Mouse (Mus musculus): ENCODE measurements around the gene Scn4b.

Scn4b gene

GRCm38 (mm10) chr9:45138191-45139032 lies at the start of gene Scn4b:
Gene Scn4b, plus strand, starts transcription at chr9:45138395.
- in situ Hi-C loops (cut with MboI; ENCODE audit: low sequenced_read_pairs): no loop called here

DNA sequence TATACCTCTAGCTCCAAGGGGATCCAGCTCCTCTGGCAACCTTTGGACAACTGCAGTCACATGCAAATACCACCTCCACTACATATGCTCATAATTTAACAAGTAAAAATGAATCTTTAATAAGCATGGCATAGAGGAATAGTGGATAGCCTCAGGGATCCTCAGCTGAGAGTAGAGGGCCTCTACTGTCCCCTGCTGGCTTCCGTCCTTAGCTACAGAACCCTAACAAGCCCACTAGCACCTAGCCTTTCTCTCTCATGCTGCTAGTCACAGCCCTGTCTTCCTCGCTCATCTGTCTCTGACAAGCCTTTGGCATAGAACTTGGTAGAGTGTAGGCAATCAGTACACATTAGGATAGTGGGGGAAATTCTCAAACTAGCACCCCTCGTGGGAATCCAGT lies 47.4 kb upstream of the Scn4b start:
- in situ Hi-C loops (cut with MboI; ENCODE audit: low sequenced_read_pairs): no loop called here

- in situ Hi-C loops (cut with MboI; ENCODE audit: low sequenced_read_pairs): no loop called here
Observed at GRCm38 (mm10) chr9:45092641-45093040, 45.6 kb upstream of the Scn4b start.

- in situ Hi-C loops (cut with MboI; ENCODE audit: low sequenced_read_pairs): no loop called here
Observed at GRCm38 (mm10) chr9:45095149-45095937, 42.9 kb upstream of the Scn4b start.

DNA sequence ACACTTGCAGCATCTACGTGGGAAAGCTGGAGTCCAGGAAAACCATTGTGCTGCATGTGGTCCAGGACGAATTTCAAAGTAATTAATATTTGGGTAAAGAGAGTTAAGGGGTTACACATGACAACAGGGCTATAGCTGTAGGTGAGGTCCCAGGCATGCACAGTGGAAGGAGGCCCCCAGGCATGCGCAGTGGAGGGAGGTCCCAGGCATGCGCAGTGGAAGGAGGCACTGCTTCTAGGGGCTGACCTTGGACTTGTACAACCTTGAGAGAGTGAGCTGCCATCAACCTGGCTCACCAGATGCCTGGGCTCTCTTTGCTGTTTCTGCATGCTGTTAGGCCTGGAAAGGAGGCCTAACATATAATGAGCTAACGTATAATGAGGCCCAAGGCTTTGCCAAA lies 40.3 kb upstream of the Scn4b start:
- in situ Hi-C loops (cut with MboI; ENCODE audit: low sequenced_read_pairs): no loop called here

GRCm38 (mm10) chr9:45098426-45098825 lies 39.8 kb upstream of the Scn4b start:
- in situ Hi-C loops (cut with MboI; ENCODE audit: low sequenced_read_pairs): no loop called here

DNA sequence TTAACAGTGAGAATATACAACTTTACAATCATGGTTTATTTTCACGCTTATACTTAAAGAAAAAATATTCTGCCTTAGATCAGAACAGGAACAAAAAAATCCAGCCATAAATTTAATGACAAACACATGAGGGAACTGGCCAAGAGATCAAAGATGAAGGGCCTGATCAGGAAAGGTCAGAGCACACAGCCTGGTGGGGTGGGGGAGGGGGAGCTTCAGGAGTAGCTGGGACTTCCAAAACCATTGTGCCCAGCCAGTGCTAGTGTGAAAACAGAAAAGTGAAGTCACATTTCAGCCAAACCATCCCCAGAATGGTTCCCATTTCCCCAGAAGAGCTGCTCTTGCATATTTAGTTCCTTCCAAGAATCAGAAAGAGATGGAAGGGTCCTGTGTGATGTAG lies 35.7 kb upstream of the Scn4b start:
- in situ Hi-C loops (cut with MboI; ENCODE audit: low sequenced_read_pairs): no loop called here

DNA sequence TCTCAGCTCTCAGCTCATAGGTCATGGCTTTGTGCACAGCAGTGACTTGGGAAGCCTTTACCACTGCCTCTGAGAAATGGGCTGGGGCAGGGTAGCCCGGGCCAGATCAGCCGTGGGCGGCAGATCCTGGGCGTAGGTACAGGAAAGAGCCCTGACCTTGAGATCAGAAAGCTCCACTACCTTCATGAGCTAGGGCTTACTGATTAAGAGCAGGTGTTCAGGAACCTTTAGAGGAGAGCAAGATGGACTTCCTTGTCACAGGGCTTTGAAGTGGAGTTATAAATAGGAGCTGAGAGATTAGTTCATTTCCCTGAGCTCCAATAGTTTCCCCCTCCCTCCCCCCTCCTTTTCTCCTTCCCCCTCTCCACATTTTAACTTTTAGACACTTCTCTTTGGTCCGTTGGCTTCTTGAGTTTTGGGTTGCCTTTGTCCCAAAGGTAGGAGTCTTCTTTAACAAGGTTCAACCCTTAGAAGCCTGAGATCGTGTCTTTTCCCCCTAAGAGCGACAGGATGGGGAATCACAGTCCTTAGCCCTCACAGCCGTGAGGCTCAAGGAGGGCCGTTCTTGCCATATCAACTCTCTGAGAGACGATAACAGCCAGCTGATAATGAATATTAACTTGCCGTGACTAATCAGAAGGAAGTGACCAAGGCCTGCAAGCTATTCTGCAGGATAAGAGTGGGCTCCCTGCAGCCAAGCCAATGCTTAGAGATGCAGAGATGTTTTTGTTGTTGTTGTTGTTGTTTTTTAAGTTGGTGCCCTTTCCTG lies 34.8 kb upstream of the Scn4b start:
- in situ Hi-C loops (cut with MboI; ENCODE audit: low sequenced_read_pairs): no loop called here

GRCm38 (mm10) chr9:45105596-45106374 lies 32.4 kb upstream of the Scn4b start:
- in situ Hi-C loops (cut with MboI; ENCODE audit: low sequenced_read_pairs): no loop called here

- in situ Hi-C loops (cut with MboI; ENCODE audit: low sequenced_read_pairs): no loop called here
Observed at GRCm38 (mm10) chr9:45115706-45116105, 22.5 kb upstream of the Scn4b start.

DNA sequence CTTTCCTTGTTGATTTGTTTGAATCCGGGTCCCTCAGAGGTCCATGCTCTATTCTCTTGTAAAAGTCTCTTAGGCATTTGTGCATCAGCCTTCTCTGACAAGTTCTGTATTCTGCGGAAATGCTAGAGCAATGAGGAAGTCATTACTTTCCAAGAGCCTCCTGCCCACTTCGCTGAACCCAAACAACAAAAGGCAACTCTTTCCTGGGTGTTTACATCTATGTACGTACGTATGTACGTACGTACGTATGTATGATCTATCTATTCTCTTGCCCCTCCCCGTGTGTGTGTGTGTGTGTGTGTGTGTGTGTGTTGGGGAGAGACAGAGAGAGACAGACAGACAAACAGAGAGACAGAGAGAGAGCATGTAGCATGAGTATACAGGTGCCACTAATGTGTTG lies 21.4 kb upstream of the Scn4b start:
- in situ Hi-C loops (cut with MboI; ENCODE audit: low sequenced_read_pairs): no loop called here

DNA sequence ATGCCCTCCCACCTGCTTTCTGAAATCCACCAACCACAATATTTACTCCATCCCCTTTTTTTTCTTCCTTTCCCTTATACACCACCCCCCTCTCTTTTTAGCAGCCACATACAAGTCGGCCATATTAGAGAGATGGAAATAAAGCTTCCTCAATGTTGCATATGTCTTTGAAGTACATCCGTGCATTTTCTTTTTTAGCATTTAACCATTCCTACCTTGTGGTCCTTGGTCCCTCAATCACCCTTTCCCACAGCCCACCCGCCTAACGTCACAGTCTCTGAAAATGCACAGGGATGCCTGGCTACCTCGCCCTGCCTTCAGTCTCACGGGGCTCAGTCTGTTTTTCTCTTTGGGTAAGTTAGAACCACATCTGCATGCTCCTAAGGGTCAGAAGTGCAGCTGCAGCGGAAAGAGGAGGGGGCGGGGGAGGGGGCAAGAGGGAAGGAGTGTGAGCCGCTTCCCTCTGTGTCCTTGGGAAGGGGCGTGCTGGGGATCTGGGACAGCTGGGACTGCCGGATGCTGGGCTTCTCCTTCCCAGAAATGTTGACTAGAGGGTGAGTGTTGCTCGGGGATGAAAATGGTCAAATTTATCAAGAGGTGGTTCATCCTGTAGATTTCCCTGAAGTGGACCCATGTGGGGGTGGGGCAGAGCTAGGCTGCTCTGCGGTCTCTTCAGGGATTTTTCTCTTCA lies 20.3 kb upstream of the Scn4b start, which contains the start of gene Scn2b:
Gene Scn2b, plus strand, starts transcription at position 42 of the 691 bp plus-strand sequence.
- in situ Hi-C loops (cut with MboI; ENCODE audit: low sequenced_read_pairs): no loop called here

GRCm38 (mm10) chr9:45118552-45118951 lies 19.6 kb upstream of the Scn4b start:
- in situ Hi-C loops (cut with MboI; ENCODE audit: low sequenced_read_pairs): no loop called here

DNA sequence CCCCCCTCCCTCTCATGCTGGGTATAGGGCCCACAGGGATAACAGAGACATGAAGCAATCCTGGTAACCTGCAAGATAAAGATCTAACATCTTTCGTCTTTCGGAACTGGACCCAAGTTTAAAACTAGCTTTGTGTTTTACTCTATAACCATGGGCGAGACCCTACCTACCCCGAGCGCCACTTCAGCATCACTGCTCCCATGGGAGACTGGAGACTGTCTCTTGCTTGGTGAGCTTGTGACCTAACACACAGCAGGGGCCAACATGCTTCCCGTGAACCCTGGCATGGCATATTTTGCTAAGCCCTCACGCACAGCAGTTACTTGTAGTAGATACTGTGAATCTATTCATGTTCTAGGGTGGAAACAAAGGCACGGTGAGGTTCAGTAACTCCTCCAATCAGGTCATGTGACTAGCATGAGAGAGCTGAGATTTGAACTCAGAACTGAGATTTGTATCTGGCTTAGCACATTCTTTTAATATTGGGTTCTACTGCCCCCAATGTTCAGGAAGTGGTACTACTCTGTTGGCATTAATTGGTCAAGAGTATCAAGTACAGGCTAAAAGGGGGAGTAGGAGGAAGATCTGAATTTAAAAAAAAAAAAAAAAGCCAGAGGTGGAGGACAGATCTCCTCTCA lies 18.8 kb upstream of the Scn4b start:
- in situ Hi-C loops (cut with MboI; ENCODE audit: low sequenced_read_pairs): no loop called here

DNA sequence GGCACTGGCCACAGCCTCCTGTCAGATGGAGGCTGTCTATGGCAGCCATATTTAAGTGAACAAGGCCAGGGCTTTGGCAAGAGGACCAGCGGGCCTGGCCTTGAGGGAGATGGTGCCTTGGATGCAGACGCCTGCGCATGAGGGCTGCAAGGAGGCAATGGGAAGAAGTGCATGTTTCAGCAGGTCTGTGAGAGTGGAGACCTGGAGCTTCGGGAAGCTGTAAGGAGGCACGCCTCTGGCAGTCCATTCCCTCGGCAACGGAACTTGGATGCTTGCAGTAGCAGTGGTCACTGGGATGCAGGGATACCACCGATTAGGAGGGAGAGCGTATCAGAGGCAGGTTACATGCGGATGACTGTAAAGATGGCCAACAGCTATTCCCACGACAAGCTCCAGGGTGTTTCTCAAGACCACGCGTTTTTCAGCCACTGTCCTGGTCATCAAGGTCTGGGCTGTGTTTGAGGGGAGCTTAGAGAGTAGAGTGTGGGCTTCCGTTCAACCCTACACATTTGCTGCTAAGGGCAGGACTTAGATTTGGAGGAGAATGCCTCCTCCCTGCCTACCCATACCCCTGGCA lies 18.2 kb upstream of the Scn4b start:
- in situ Hi-C loops (cut with MboI; ENCODE audit: low sequenced_read_pairs): no loop called here

- in situ Hi-C loops (cut with MboI; ENCODE audit: low sequenced_read_pairs): no loop called here
Observed at GRCm38 (mm10) chr9:45120567-45120966, 17.6 kb upstream of the Scn4b start.

DNA sequence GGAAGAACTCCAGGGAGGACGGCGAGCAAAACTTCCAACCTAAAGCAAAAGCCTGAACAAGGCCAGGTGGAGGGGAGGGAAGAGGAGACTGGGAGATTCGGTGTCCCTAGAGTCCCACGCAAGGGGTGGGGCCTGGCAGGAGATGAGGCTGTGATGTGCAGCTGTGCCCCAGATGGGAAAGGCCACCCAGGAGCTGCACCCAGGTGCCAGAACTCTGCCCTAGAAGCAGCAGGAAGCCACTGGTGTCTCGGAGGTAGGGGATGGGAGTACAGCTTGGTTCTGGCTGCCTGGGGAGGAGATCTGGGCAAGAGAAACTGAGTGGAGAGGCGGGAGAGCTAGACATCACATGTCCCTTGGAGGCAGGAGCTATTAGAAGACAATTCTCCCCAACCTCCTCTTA lies 17.2 kb upstream of the Scn4b start:
- in situ Hi-C loops (cut with MboI; ENCODE audit: low sequenced_read_pairs): no loop called here

DNA sequence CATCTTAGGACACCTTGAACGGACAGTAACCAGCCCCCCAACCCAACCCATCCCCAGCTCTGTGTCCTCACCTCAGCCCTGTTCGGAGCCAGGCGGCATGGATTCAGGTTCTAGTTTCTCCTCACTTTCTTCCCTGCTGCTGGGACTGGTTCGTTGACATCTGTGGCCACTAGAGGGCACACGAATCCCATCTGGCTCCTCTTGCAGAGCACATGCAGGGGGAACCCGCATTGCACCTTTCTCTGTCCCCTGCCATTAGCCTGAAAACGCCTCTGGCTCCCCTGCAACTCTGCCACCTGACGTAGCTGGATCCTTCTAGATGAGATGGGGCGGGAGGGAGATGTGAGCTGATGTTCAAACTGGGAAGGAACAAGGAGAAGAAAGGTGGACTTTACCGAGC lies 16.4 kb upstream of the Scn4b start:
- in situ Hi-C loops (cut with MboI; ENCODE audit: low sequenced_read_pairs): no loop called here

- in situ Hi-C loops (cut with MboI; ENCODE audit: low sequenced_read_pairs): no loop called here
Observed at GRCm38 (mm10) chr9:45122209-45122761, 15.9 kb upstream of the Scn4b start.

Measured in CH12F3 (cell line).